In the genomic region with DNA sequence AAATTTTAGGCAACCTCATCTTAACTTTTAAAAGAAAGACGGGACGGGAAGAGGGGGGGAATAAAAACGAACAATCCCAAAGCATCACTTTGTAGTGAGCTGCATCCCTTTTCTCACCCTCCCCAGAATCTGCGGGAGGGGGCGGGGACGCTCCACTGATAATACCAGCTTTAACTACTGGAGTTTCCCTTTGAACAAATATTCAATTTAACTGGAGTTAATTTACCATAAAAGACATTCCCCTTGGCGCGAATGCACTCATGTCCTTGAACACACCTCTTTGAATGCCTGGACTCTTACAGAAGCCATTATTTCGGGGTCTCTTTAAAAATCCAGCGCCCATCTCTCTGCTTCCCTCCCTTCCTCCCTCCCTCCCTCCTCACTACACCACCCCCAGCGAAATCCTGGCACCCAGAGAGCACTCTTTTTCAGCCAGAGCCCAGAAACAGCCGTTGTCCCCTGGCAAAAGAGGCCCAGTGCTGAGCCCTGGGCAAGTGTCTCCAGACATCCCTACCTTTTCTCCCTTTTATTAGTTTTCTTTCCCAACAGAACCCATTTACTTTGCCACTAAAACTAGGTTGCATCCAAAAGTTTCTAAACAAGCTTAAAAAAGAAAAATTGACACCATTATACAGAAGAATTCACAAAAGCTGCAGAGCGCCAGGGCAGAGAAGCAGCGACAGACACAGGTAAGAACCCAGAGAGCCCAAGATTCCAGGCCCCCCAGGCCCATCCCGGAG, we compare ENCODE assay signal across 8 mouse cellular contexts.
A peak's percentile ranks its signal among the peaks of the same experiment; 100 is the strongest.
DNase-seq lines count a peak whose midpoint lies in the region; ATAC-seq lines count a peak whose summit lies in the region.

No protein-coding gene starts in this region.

- peak; percentile 45 to 48 for DNase-seq in adrenal gland, adult 18-20 months (ENCODE audit: low spot score in 2 of 2)
- no peak for DNase-seq in adrenal gland, postnatal 4 days (ENCODE audit: low spot score in 2 of 2)
- DNase-seq in adrenal gland, adult 2 months, result peak; percentile 79
- no peak for DNase-seq in intestine, embryonic 14.5 days (ENCODE audit: low spot score)
- peak; percentile 74 for DNase-seq in lung, postnatal 10 days
- DNase-seq in adipocyte (ENCODE audit: low spot score), result no peak

- peak overlapping the region; percentile 97 for H3K4me2 ChIP-seq in forebrain, embryonic 16.5 days (ENCODE audit: low read length)
- H3K4me2 ChIP-seq in intestine, embryonic 14.5 days (ENCODE audit: low read length), result peak overlapping the region; percentile 91

- no peaks in the 10 kb centered on the region for H3K36me3 ChIP-seq in forebrain, embryonic 16.5 days (ENCODE audit: control insufficient read depth, insufficient read depth)
- H3K36me3 ChIP-seq in intestine, embryonic 14.5 days (ENCODE audit: control insufficient read depth, insufficient read depth, low read length), result no peaks in the 10 kb centered on the region

- ATAC-seq in forebrain, embryonic 16.5 days, result peak; percentile 9
- no peak for ATAC-seq in intestine, embryonic 14.5 days (replicated peaks; ENCODE audit: low FRiP score, low TSS enrichment, low read depth)
- ATAC-seq in megakaryocyte-erythroid progenitor cell, adult 5-6 weeks (replicated peaks; ENCODE audit: low FRiP score, low TSS enrichment, poor library complexity, severe bottlenecking), result no peak

- H3K27me3 ChIP-seq in forebrain, embryonic 16.5 days (replicated peaks; ENCODE audit: control insufficient read depth, insufficient read depth, low read length), result no peaks in the 10 kb centered on the region
- no peaks in the 10 kb centered on the region for H3K27me3 ChIP-seq in intestine, embryonic 14.5 days (replicated peaks; ENCODE audit: control insufficient read depth, insufficient read depth, low read length)

- H3K4me3 ChIP-seq in forebrain, embryonic 16.5 days (replicated peaks; ENCODE audit: low read length), result peak overlapping the region; percentile 94
- peak overlapping the region; percentile 94 for H3K4me3 ChIP-seq in intestine, embryonic 14.5 days (ENCODE audit: low read depth, low read length)

- 2% methylated on average over 15 of the region's 15 CpGs for WGBS in forebrain, embryonic 16.5 days
- 8% methylated on average over 15 of the region's 15 CpGs for WGBS in intestine, embryonic 14.5 days

- H3K9me3 ChIP-seq in forebrain, embryonic 16.5 days (ENCODE audit: control insufficient read depth, low read length), result no peaks in the 10 kb centered on the region
- H3K9me3 ChIP-seq in intestine, embryonic 14.5 days (ENCODE audit: control insufficient read depth, low read length), result no peaks in the 10 kb centered on the region

- H3K27ac ChIP-seq in forebrain, embryonic 16.5 days (ENCODE audit: low read length), result peak overlapping the region; percentile 100
- peak overlapping the region; percentile 100 for H3K27ac ChIP-seq in intestine, embryonic 14.5 days (ENCODE audit: low read depth)

- peaks cover 27% of the 10 kb centered on the region for H3K4me1 ChIP-seq in forebrain, embryonic 16.5 days (replicated peaks; ENCODE audit: control insufficient read depth, insufficient read depth, low read length)
- peaks cover 52% of the 10 kb centered on the region for H3K4me1 ChIP-seq in intestine, embryonic 14.5 days (replicated peaks; ENCODE audit: control insufficient read depth, insufficient read depth, low read length)

- peak overlapping the region; percentile 100 for H3K9ac ChIP-seq in forebrain, embryonic 16.5 days (replicated peaks; ENCODE audit: low read depth, low read length)
- H3K9ac ChIP-seq in intestine, embryonic 14.5 days (ENCODE audit: low read length), result peak overlapping the region; percentile 90

Comparison
In these comparisons a context has a peak if more than half of its experiments do, and no peak if none do; other contexts are left out.
1. DNase-seq: peak in adrenal gland, adult 18-20 months (2 of 2), adrenal gland, adult 2 months (single experiment) and lung, postnatal 10 days (single experiment); none in adrenal gland, postnatal 4 days (0 of 2), intestine, embryonic 14.5 days (single experiment) and adipocyte (single experiment).